Mouse (Mus musculus) spleen, adult 2 months (tissue): ENCODE data around the gene Slc44a1.

ENCODE experiments used
- CTCF ChIP-seq: fragments of 200-500 bp; IDR thresholded peaks from 2 replicates; pipeline ENCODE4 v1.5.1; 2011; ENCODE audit warnings: mild to moderate bottlenecking, inconsistent platforms; ENCODE audit not compliant: insufficient read depth, insufficient read length, insufficient replicate concordance; ENCODE audit errors: extremely low read depth
- POLR2A ChIP-seq: fragments of 200-500 bp; IDR thresholded peaks from 2 replicates; pipeline ENCODE4 v1.6.1; 2011; ENCODE audit warnings: low read depth, low read length, inconsistent platforms

DNA sequence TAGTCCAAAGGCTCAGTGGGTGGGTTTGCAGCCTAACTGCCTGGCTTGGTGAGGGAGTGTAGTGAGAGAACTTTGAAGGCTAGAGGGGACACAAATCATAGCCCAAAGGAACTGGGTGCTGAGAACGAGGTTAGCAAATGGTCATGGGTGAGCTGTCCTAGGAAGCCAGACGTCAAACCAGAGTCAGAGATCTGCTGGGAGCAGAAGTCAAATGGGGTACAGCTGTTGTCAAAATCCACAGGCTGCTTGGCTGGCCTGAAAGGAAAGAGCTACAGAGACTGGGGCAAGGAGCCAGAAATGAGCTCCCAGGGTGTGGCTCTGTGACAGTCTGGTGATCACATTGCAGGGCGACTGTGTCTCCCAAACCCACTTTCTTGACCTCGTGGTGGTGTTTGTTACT, 188.7 kb downstream of the Slc44a1 start:
- no peak for TF ChIP-seq CTCF
- no peak for TF ChIP-seq POLR2A
